Mouse (Mus musculus): ENCODE data around the gene Rbms3. TPM values are rescaled to one million over a fixed set of nuclear protein-coding genes. Genes with fewer than 3 reads are reported as not detected.

The Rbms3 gene
- polyA plus RNA-seq, 1 experiment, result 1.6 TPM

GRCm38 (mm10) chr9:116928338-116928737, 701.4 kb downstream of the Rbms3 start:
- Histone ChIP-seq H3K4me3 (replicated peaks; ENCODE audit: control insufficient read depth, low read depth, low read length) (no peak overlapping the region), H3K4me1 (ENCODE audit: control insufficient read depth, insufficient read depth, low read length) (no peaks in the 10 kb centered on the region), H3K27ac (ENCODE audit: control insufficient read depth, insufficient read depth, low read depth, low read length, poor library complexity) (no peak overlapping the region)
- 41% methylated on average over 10 of the region's 10 CpGs for WGBS
- TF ChIP-seq CTCF (IDR thresholded peaks at IDR 0.05; ENCODE audit: control insufficient read depth, insufficient read depth, low read length), result no peak

GRCm38 (mm10) chr9:116923151-116923550, 706.6 kb downstream of the Rbms3 start:
- 77% methylated on average over 8 of the region's 8 CpGs for WGBS
- Histone ChIP-seq H3K4me3 (replicated peaks; ENCODE audit: control insufficient read depth, low read depth, low read length) (no peak overlapping the region), H3K27ac (ENCODE audit: control insufficient read depth, insufficient read depth, low read depth, low read length, poor library complexity) (no peak overlapping the region), H3K4me1 (ENCODE audit: control insufficient read depth, insufficient read depth, low read length) (no peaks in the 10 kb centered on the region)
- TF ChIP-seq POLR2A (IDR thresholded peaks at IDR 0.05; ENCODE audit: borderline replicate concordance, control insufficient read depth, low read depth, low read length) (no peak), CTCF (IDR thresholded peaks at IDR 0.05; ENCODE audit: control insufficient read depth, insufficient read depth, low read length) (no peak)

GRCm38 (mm10) chr9:116922561-116922960, 707.2 kb downstream of the Rbms3 start:
- TF ChIP-seq CTCF (IDR thresholded peaks at IDR 0.05; ENCODE audit: control insufficient read depth, insufficient read depth, low read length) (no peak), POLR2A (IDR thresholded peaks at IDR 0.05; ENCODE audit: borderline replicate concordance, control insufficient read depth, low read depth, low read length) (no peak)
- H3K27ac ChIP-seq (ENCODE audit: control insufficient read depth, insufficient read depth, low read depth, low read length, poor library complexity), result no peak overlapping the region
- 67% methylated on average over 3 of the region's 3 CpGs for WGBS
- no peak overlapping the region for H3K4me3 ChIP-seq (replicated peaks; ENCODE audit: control insufficient read depth, low read depth, low read length)
- H3K4me1 ChIP-seq (ENCODE audit: control insufficient read depth, insufficient read depth, low read length), result no peaks in the 10 kb centered on the region

- H3K27ac ChIP-seq (ENCODE audit: control insufficient read depth, insufficient read depth, low read depth, low read length, poor library complexity), result no peak overlapping the region
- H3K4me3 ChIP-seq (replicated peaks; ENCODE audit: control insufficient read depth, low read depth, low read length), result no peak overlapping the region
- 76% methylated on average over 12 of the region's 12 CpGs for WGBS
- no peak for TF ChIP-seq POLR2A (IDR thresholded peaks at IDR 0.05; ENCODE audit: borderline replicate concordance, control insufficient read depth, low read depth, low read length)
- TF ChIP-seq CTCF (IDR thresholded peaks at IDR 0.05; ENCODE audit: control insufficient read depth, insufficient read depth, low read length), result no peak
- no peaks in the 10 kb centered on the region for H3K4me1 ChIP-seq (ENCODE audit: control insufficient read depth, insufficient read depth, low read length)
Measured at GRCm38 (mm10) chr9:116919441-116920019, 710.2 kb downstream of the Rbms3 start.

DNA sequence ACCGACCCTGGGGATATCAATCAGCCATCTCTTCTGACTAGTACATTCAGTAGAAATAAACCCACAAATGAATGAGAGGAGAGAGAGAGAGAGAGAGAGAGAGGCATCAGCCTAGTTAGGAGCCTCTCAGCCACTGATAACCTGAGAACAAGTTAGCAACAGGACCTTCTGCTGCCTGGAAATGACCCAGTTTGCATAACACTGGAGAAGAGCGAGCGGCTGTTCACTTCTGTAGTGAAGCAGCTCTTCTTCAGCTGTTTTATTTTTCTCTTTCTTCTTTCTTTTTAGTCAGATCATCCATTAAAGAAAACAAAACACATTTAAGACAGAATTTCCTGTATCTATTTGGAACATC, 717.2 kb downstream of the Rbms3 start:
- H3K4me3 ChIP-seq (replicated peaks; ENCODE audit: control insufficient read depth, low read depth, low read length), result no peak overlapping the region
- 56% methylated on average over 3 of the region's 3 CpGs for WGBS

GRCm38 (mm10) chr9:116911781-116912492, 717.8 kb downstream of the Rbms3 start:
- H3K4me1 ChIP-seq (ENCODE audit: control insufficient read depth, insufficient read depth, low read length), result no peaks in the 10 kb centered on the region
- TF ChIP-seq CTCF (IDR thresholded peaks at IDR 0.05; ENCODE audit: control insufficient read depth, insufficient read depth, low read length), result no peak
- no peak for TF ChIP-seq POLR2A (IDR thresholded peaks at IDR 0.05; ENCODE audit: borderline replicate concordance, control insufficient read depth, low read depth, low read length)
- H3K4me3 ChIP-seq (replicated peaks; ENCODE audit: control insufficient read depth, low read depth, low read length), result no peak overlapping the region
- 42% methylated on average over 2 of the region's 2 CpGs for WGBS
- no peak overlapping the region for H3K27ac ChIP-seq (ENCODE audit: control insufficient read depth, insufficient read depth, low read depth, low read length, poor library complexity)

More for the DNA sequence above, 717.2 kb downstream of the Rbms3 start:
- no peaks in the 10 kb centered on the region for H3K4me1 ChIP-seq (ENCODE audit: control insufficient read depth, insufficient read depth, low read length)
- TF ChIP-seq CTCF (IDR thresholded peaks at IDR 0.05; ENCODE audit: control insufficient read depth, insufficient read depth, low read length) (no peak), POLR2A (IDR thresholded peaks at IDR 0.05; ENCODE audit: borderline replicate concordance, control insufficient read depth, low read depth, low read length) (no peak)
- no peak overlapping the region for H3K27ac ChIP-seq (ENCODE audit: control insufficient read depth, insufficient read depth, low read depth, low read length, poor library complexity)

DNA sequence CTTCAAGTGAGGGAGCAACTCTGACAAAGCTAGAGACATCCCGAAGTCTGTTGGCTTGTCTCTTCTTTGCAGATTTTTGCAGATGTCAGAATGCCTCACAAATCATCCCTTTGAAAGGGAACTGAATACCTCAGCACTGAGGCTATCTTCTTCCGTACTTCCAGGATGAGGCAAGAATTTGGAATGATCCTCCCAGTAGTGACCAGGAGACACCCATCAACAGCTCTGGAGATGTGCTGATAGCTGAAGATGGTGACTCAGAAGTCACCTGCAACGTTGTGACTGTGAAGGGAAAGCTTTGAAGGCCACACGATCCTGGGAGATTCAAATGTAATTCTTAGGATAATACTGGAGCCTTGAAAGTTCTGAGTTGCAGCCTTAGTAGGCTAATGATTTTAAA, 720.2 kb downstream of the Rbms3 start:
- H3K4me1 ChIP-seq (ENCODE audit: control insufficient read depth, insufficient read depth, low read length), result no peaks in the 10 kb centered on the region
- H3K4me3 ChIP-seq (replicated peaks; ENCODE audit: control insufficient read depth, low read depth, low read length), result no peak overlapping the region
- no peak overlapping the region for H3K27ac ChIP-seq (ENCODE audit: control insufficient read depth, insufficient read depth, low read depth, low read length, poor library complexity)
- TF ChIP-seq CTCF (IDR thresholded peaks at IDR 0.05; ENCODE audit: control insufficient read depth, insufficient read depth, low read length), result no peak
- TF ChIP-seq POLR2A (IDR thresholded peaks at IDR 0.05; ENCODE audit: borderline replicate concordance, control insufficient read depth, low read depth, low read length), result no peak
- WGBS, result 70% methylated on average over 4 of the region's 4 CpGs

- WGBS, result 56% methylated on average over 4 of the region's 4 CpGs
- H3K4me3 ChIP-seq (replicated peaks; ENCODE audit: control insufficient read depth, low read depth, low read length), result no peak overlapping the region
- TF ChIP-seq POLR2A (IDR thresholded peaks at IDR 0.05; ENCODE audit: borderline replicate concordance, control insufficient read depth, low read depth, low read length) (no peak), CTCF (IDR thresholded peaks at IDR 0.05; ENCODE audit: control insufficient read depth, insufficient read depth, low read length) (peak; percentile 31; the same call in 1 of the 2 replicates)
- no peak overlapping the region for H3K27ac ChIP-seq (ENCODE audit: control insufficient read depth, insufficient read depth, low read depth, low read length, poor library complexity)
- H3K4me1 ChIP-seq (ENCODE audit: control insufficient read depth, insufficient read depth, low read length), result no peaks in the 10 kb centered on the region; the same call in 1 of the 2 replicates
Measured at GRCm38 (mm10) chr9:116906955-116907354, 722.8 kb downstream of the Rbms3 start.

Data from bone marrow, adult 2 months (tissue).